Mouse (Mus musculus) liver, postnatal 0 days (tissue): ENCODE results near the gene Hnrnpa2b1. TPM values are rescaled to one million over a fixed set of nuclear protein-coding genes. Genes with fewer than 3 reads are reported as not detected.
"Not testable (repeated sequence)": the region's sequence is repeated elsewhere in the genome, so short reads cannot be mapped to it uniquely, and the experiment has no call there.

Experiments
- ATAC-seq: fragments of 200-750 bp; cut with Nextera tagmentation; 2 replicates; pipeline ENCODE4 v1.8.0; 2017; ENCODE audit warnings: mild to moderate bottlenecking, moderate library complexity
- DNase-seq: peaks from one replicate; pipeline ENCODE4 v3.0.0-alpha.2; 2016
- H3K27ac ChIP-seq: fragments of 300-500 bp; sonication (generic); 2 replicates; pipeline ENCODE4 v1.5.1; 2014; ENCODE audit warnings: antibody characterized with exemption, moderate library complexity, mild to moderate bottlenecking, low read depth
- H3K27me3 ChIP-seq: fragments of 300-500 bp; sonication (generic); 2 replicates; pipeline ENCODE4 v1.6.1; 2014; ENCODE audit warnings: low read length, control low read depth, mixed read lengths; ENCODE audit not compliant: insufficient read depth
- H3K36me3 ChIP-seq: fragments of 300-500 bp; sonication (generic); replicated peaks from 2 replicates; pipeline ENCODE4 v1.6.1; 2014; ENCODE audit warnings: mild to moderate bottlenecking, control low read depth, low read length, moderate library complexity, mixed read lengths; ENCODE audit not compliant: insufficient read depth
- H3K4me1 ChIP-seq: fragments of 300-500 bp; sonication (generic); 2 replicates; pipeline ENCODE4 v1.6.1; 2014; ENCODE audit warnings: antibody characterized with exemption, mild to moderate bottlenecking, control low read depth; ENCODE audit not compliant: insufficient read depth
- H3K4me2 ChIP-seq: fragments of 300-500 bp; sonication (generic); 2 replicates; pipeline ENCODE4 v1.6.1; 2014; ENCODE audit warnings: low read depth, mild to moderate bottlenecking, low read length, moderate library complexity, mixed read lengths
- H3K4me3 ChIP-seq: fragments of 300-500 bp; sonication (generic); 2 replicates; pipeline ENCODE4 v1.5.1; 2014; ENCODE audit warnings: low read depth, low read length
- H3K9ac ChIP-seq: fragments of 300-500 bp; sonication (generic); replicated peaks from 2 replicates; pipeline ENCODE4 v1.6.1; 2014; ENCODE audit warnings: mild to moderate bottlenecking, moderate library complexity
- H3K9me3 ChIP-seq: fragments of 300-500 bp; sonication (generic); 2 replicates; pipeline ENCODE4 v1.6.1; 2016; ENCODE audit warnings: mild to moderate bottlenecking, control low read depth, low read length, mixed read lengths
- CTCF ChIP-seq: sonication (generic); IDR thresholded peaks from 2 replicates; pipeline ENCODE4 v1.5.1; 2016; ENCODE audit warnings: antibody characterized with exemption, low read depth
- EP300 ChIP-seq: IDR thresholded peaks from 2 replicates; pipeline ENCODE4 v1.6.1; 2016; ENCODE audit warnings: antibody characterized with exemption, low read depth, mild to moderate bottlenecking
- WGBS: fragments of 180-500 bp; shearing (Covaris S2); extraction: QIAGEN DNeasy Blood & Tissue Kit; methylation state at CpG from one replicate; pipeline ENCODE4 v1.1.7; 2014; ENCODE audit not compliant: insufficient replicate concordance; 5-methylcytosine and 5-hydroxymethylcytosine counted together
- polyA plus RNA-seq: library from polyadenylated mRNA; unstranded; fragments of >200 nt; fragmentation: Nextera tagmentation; extraction: Ambion mirVana; gene quantifications from 2 replicates; pipeline ENCODE4 v1.2.1, GENCODE M21; 2015

Gene Hnrnpa2b1
- polyA plus RNA-seq, 1 experiment from 2014 or later = 587 TPM

DNA sequence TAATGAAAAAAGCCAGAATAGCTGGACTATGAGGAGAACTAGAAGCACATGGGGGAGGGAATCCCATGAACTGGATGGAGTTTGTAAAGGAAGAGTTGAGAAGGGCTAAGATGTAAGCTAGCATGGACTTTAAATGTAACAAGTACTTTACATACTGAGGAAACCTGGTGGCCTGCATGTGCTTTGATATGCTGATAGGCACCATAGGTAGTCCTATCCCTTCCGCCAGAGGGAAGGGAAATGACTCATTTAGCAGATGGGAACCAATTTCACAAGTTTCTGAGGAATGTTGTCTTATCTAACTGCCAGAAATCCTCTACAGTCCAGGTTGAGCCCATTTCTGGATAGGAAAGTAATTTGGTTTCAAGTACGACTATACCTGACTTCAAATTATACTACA lies 16.0 kb upstream of the Hnrnpa2b1 start:
- WGBS = 47% methylated on average over 2 of the region's 2 CpGs
- TF ChIP-seq CTCF (no peak), EP300 (no peak)
- no peak for ATAC-seq
- no peak for DNase-seq
- Histone ChIP-seq H3K4me2 (no peak overlapping the region), H3K36me3 (peaks cover 21% of the 10 kb centered on the region), H3K9ac (no peak overlapping the region), H3K4me1 (no peaks in the 10 kb centered on the region; the same call in 1 of the 2 replicates), H3K4me3 (no peak overlapping the region), H3K27ac (no peak overlapping the region), H3K27me3 (no peaks in the 10 kb centered on the region), H3K9me3 (peaks cover 5% of the 10 kb centered on the region; the same call in 1 of the 2 replicates)

DNA sequence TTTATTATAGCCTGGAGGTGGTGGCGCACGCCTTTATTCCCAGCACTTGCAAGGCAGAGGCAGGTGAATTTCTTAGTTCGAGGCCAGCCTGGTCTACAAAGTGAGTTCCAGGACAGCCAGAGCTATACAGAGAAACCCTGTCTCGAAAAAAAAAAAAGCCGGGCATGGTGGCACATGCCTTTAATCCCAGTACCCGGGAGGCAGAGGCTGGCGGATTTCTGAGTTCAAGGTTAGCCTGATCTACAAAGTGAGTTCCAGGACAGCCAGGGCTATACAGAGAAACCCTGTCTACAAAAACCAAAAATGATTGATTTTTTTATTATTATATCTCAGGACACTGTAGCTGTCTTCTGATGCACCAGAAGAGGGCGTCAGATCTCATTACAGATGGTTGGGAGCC lies 14.9 kb upstream of the Hnrnpa2b1 start:
- not testable (repeated sequence) for H3K9me3 ChIP-seq, H3K27me3 ChIP-seq, H3K4me2 ChIP-seq, H3K4me1 ChIP-seq, H3K27ac ChIP-seq, ATAC-seq, DNase-seq, H3K4me3 ChIP-seq, H3K9ac ChIP-seq
- peak; percentile 14; the same call in 1 of the 2 replicates for TF ChIP-seq CTCF
- 86% methylated on average over 8 of the region's 8 CpGs for WGBS
- peaks cover 32% of the 10 kb centered on the region for H3K36me3 ChIP-seq

DNA sequence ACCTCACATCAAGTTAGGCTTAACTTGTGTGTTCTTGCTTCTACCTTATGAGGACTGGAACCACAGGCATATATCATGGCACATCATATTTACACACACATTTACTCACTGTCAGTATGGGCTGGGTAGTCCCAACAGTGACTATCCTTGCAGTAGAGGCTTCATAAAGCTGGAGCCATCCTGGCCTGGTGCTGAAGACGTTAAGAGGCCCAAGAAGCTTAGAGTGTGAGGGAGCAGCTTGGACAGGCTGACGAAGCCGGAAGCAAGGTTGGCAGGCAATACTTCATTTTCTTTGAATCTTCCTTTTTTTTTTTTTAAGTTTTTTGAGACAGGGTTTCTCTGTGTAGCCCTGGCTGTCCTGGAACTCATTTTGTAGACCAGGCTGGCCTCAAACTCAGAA lies 14.2 kb upstream of the Hnrnpa2b1 start:
- TF ChIP-seq EP300 (no peak), CTCF (no peak)
- Histone ChIP-seq H3K9me3 (peaks cover 5% of the 10 kb centered on the region; the same call in 1 of the 2 replicates), H3K36me3 (peaks cover 39% of the 10 kb centered on the region), H3K4me1 (0 out of 2 replicates have a peak, but pooled peaks cover under 1% of the 10 kb centered on the region), H3K9ac (no peak overlapping the region), H3K4me3 (no peak overlapping the region), H3K4me2 (no peak overlapping the region), H3K27ac (no peak overlapping the region), H3K27me3 (no peaks in the 10 kb centered on the region)
- ATAC-seq = no peak
- DNase-seq = no peak
- WGBS = 89% methylated on average over 3 of the region's 3 CpGs

DNA sequence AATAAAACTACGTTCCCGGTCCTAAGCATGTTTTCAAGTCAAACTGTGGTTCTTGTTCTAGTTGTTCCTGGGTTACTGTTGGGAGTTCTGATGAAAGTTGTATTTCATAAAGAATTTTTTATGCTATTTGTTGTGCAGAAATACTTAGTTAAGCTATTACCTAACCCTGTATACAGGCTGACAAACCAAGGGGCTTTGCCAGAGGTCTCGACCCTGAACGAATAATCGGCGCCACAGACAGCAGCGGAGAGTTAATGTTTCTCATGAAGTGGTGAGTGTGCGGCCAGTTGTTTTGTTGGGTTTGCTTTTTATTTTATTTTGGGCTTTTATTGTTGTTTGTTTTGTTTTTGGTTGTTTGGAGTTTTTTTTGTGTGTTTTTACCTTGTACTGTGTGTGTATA lies 11.9 kb upstream of the Hnrnpa2b1 start:
- ATAC-seq (no peak), DNase-seq (no peak)
- Histone ChIP-seq H3K4me3 (no peak overlapping the region), H3K27ac (no peak overlapping the region), H3K27me3 (no peaks in the 10 kb centered on the region), H3K36me3 (peaks cover 52% of the 10 kb centered on the region), H3K4me1 (0 out of 2 replicates have a peak, but pooled peaks cover 3% of the 10 kb centered on the region), H3K4me2 (no peak overlapping the region), H3K9ac (no peak overlapping the region), H3K9me3 (no peaks in the 10 kb centered on the region)
- TF ChIP-seq EP300 = no peak
- 93% methylated on average over 8 of the region's 8 CpGs for WGBS

- H3K4me1 ChIP-seq = 0 out of 2 replicates have a peak, but pooled peaks cover 3% of the 10 kb centered on the region
- H3K9ac ChIP-seq = no peak overlapping the region
- ATAC-seq (peak; percentile 89), DNase-seq (no peak)
- TF ChIP-seq EP300 (peak; percentile 89), CTCF (no peak)
- H3K9me3 ChIP-seq = no peaks in the 10 kb centered on the region
- H3K4me2 ChIP-seq = no peak overlapping the region
- 59% methylated on average over 4 of the region's 4 CpGs for WGBS
- H3K36me3 ChIP-seq = peaks cover 70% of the 10 kb centered on the region
- no peak overlapping the region for H3K27ac ChIP-seq
- H3K27me3 ChIP-seq = no peaks in the 10 kb centered on the region
- H3K4me3 ChIP-seq = no peak overlapping the region
Measured at GRCm38 (mm10) chr6:51479136-51479731, 9.5 kb upstream of the Hnrnpa2b1 start.

- no peaks in the 10 kb centered on the region for H3K27me3 ChIP-seq
- no peak for DNase-seq
- TF ChIP-seq CTCF (no peak), EP300 (no peak)
- H3K9ac ChIP-seq = peak overlapping the region; percentile 37
- peaks cover 11% of the 10 kb centered on the region for H3K4me1 ChIP-seq
- H3K9me3 ChIP-seq = no peaks in the 10 kb centered on the region
- H3K4me3 ChIP-seq = peak overlapping the region; percentile 69
- no peak overlapping the region for H3K27ac ChIP-seq
- ATAC-seq = no peak
- peak overlapping the region; percentile 74 for H3K4me2 ChIP-seq
- 54% methylated on average over 4 of the region's 4 CpGs for WGBS
- peaks cover 46% of the 10 kb centered on the region for H3K36me3 ChIP-seq
Measured at GRCm38 (mm10) chr6:51472213-51472612, 2.5 kb upstream of the Hnrnpa2b1 start.

DNA sequence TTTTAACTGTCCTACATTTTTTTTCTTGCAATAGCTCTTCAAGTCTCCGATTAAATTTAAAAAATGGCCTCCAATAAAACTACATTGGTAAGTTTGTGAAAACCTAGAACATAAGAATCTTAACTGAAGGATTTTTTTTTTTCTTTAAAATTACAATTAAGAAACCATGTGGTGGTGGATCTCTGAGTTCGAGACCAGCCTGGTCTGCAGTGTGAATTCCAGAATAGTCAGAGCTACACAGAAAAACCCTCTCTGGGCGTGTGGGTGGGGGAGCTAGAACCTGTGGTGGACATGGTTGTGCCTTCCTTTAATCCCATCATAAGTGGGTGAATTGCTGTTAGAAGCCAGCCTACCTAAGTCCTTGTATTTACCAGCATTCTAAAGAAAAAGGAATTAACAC lies 2.1 kb upstream of the Hnrnpa2b1 start:
- ATAC-seq (no peak), DNase-seq (no peak)
- H3K9me3 ChIP-seq = no peaks in the 10 kb centered on the region
- 22% methylated on average over 3 of the region's 3 CpGs for WGBS
- no peak overlapping the region for H3K27ac ChIP-seq
- peak overlapping the region; percentile 69 for H3K4me3 ChIP-seq
- H3K9ac ChIP-seq = peak overlapping the region; percentile 37
- H3K4me2 ChIP-seq = peak overlapping the region; percentile 74
- no peaks in the 10 kb centered on the region for H3K27me3 ChIP-seq
- H3K36me3 ChIP-seq = peaks cover 47% of the 10 kb centered on the region
- no peak for TF ChIP-seq EP300
- TF ChIP-seq CTCF = no peak
- H3K4me1 ChIP-seq = peaks cover 13% of the 10 kb centered on the region
